Mouse (Mus musculus): Measurements from ENCODE around the gene Tekt1.

- TF ChIP-seq EP300 (IDR thresholded peaks at IDR 0.05; ENCODE audit: low read depth) (no peak), CTCF (IDR thresholded peaks at IDR 0.05; ENCODE audit: low read depth) (no peak)
Observed at GRCm38 (mm10) chr11:72407081-72407480, 44.8 kb upstream of the Tekt1 start.

Data from liver, embryonic 14.5 days (tissue).